Mouse (Mus musculus): Measurements from ENCODE around the gene Dhx37. TPM values are rescaled to one million over a fixed set of nuclear protein-coding genes. Genes with fewer than 3 reads are reported as not detected.
A peak's percentile ranks its signal among the peaks of the same experiment; 100 is the strongest.

Dhx37 gene
- total RNA-seq, 2 experiments from 2014 or later: 18.9 to 47.9 TPM

DNA sequence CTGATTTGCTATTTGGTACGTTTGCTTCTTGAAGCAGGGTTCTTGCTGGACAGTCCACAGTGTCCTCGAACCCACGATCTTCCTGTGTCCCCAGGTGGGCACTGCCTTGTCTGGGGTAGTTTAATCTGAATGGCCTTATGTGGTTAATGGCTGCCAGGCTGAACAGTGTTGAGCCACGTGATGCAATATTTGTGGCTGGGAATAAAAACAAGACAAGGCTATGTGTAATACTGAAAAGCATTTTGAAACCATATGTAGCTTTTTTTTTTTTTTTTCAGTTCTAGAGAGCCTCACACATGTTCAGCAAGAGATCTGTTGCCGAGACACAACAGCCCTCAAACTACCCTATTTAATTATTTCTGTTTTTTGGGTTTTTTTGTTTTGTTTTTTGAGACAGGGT lies 65.8 kb downstream of the Dhx37 start:
- peak; percentile 69 for ATAC-seq (replicated peaks; ENCODE audit: poor library complexity)

DNA sequence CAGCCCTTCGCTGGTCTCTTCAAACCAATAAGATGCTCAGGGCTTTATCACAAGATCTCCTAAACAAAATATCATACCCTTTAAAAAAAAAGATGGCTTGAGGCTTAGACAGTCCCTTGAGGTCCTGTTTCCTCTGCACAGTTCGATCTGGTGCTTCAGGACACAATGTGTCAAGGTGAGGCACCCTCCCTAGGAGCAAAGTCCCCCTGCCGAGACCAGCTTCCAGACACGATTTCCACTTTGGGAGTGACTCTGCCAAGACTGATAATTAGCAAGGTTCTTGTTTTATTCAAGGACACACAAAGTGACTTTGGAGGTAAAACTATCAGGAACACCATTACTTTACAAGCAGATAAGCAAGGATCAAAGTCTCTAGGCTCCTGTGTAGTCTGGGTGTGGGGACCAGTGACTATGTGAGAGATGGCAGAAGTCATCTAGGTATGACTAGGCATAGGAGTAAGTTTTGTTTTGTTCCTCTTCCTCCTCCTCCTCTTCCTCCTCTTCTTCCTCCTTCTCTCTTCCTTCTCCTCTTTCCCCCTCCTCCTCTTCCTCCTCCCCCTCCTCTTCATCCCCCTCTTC lies 69.0 kb downstream of the Dhx37 start:
- no peak for ATAC-seq (replicated peaks; ENCODE audit: poor library complexity)

DNA sequence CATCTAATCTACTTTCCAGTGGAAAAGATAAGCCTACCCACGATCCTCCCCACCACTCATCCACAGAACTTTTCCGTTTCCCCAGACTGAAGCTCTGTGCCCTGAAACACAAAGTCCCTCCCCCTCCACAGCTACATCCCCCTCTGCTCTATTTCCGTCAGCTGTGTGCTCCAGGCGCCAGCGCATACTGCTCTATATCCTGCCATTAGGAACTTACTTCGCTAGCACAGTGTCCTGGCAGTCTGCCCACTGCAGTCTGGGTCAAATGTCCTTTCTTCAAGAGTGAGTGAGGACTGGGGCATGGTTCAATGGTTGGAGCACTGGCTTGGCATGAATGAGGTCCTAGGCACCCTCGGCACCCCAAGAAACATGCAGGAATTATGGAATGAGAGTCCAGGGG lies 70.0 kb downstream of the Dhx37 start:
- 0 out of 2 replicates have a peak, but pooled peaks have one; percentile 42 for ATAC-seq (replicated peaks; ENCODE audit: poor library complexity)

Other genes starting within 250 kb of the Dhx37 start
- gene Scarb1, start 93.0 kb downstream of the Dhx37 start, total RNA-seq (2015): 58.9 and 60.4 TPM in 2 replicates
- gene Scarb1, start 93.0 kb downstream of the Dhx37 start, total RNA-seq (2017): 52.3 and 59.6 TPM in 2 replicates
- not detected in 2 replicates for gene Gm10382, start 44.8 kb downstream of the Dhx37 start, total RNA-seq (2015)
- gene Gm10382, start 44.8 kb downstream of the Dhx37 start, total RNA-seq (2017): 0.91 and 1.3 TPM in 2 replicates
- gene Ubc, start 43.9 kb downstream of the Dhx37 start, total RNA-seq (2015): 172 and 201 TPM in 2 replicates
- gene Ubc, start 43.9 kb downstream of the Dhx37 start, total RNA-seq (2017): 204 and 293 TPM in 2 replicates
- 53.2 and 60.7 TPM in 2 replicates for gene Bri3bp, start 7.4 kb upstream of the Dhx37 start, total RNA-seq (2015)
- gene Bri3bp, start 7.4 kb upstream of the Dhx37 start, total RNA-seq (2017): 27.7 and 31.0 TPM in 2 replicates
- 3.8 and 6.0 TPM in 2 replicates for gene Aacs, start 41.7 kb upstream of the Dhx37 start, total RNA-seq (2015)
- 10.4 and 12.7 TPM in 2 replicates for gene Aacs, start 41.7 kb upstream of the Dhx37 start, total RNA-seq (2017)
- not detected in 2 replicates for gene Tmem132b, start 97.7 kb upstream of the Dhx37 start, total RNA-seq (2015)
- not detected in 2 replicates for gene Tmem132b, start 97.7 kb upstream of the Dhx37 start, total RNA-seq (2017)

All from megakaryocyte progenitor cell, adult 5-6 weeks (primary cell).